Mouse (Mus musculus) heart, postnatal 0 days (tissue): ENCODE measurements around the gene Csnk1g1.

ENCODE experiments used
- CTCF ChIP-seq: IDR thresholded peaks from 2 replicates; pipeline ENCODE4 v1.5.1; 2016; ENCODE audit warnings: antibody characterized with exemption, control low read depth, low read depth
- EP300 ChIP-seq: IDR thresholded peaks from 2 replicates; pipeline ENCODE4 v1.6.1; 2016; ENCODE audit warnings: antibody characterized with exemption, low read depth

DNA sequence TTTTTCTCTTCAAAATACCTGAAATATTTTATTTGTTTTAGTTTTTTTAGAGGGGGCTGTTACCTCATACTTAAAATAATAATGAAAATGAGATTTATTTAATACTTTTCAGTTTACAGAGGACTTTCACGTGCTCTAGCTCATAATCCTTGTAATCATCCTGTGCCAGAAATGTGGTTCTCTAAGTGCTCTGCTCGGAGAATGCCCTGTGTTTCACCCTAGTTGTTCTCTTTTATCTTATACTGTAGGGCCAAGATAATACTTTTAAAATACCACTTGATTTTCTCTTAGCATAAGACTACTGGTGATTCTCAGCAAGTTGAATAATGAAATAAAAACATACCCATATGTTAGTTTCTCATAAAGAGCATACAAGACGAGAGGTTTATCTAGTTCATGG lies 61.3 kb downstream of the Csnk1g1 start:
- TF ChIP-seq CTCF (no peak), EP300 (no peak)
